Mouse (Mus musculus): ENCODE measurements around the gene Oprd1. TPM values are rescaled to one million over a fixed set of nuclear protein-coding genes. Genes with fewer than 3 reads are reported as not detected.

Gene Oprd1
- polyA plus RNA-seq, 1 experiment, result 0.09 TPM

GRCm38 (mm10) chr4:132132297-132132696 lies 12.0 kb downstream of the Oprd1 start:
- Histone ChIP-seq H3K27me3 (ENCODE audit: control insufficient read depth, insufficient read depth, insufficient read length) (no peaks in the 10 kb centered on the region), H3K79me3 (ENCODE audit: low read depth) (no peaks in the 10 kb centered on the region), H3ac (ENCODE audit: control insufficient read depth, insufficient read length, low read depth) (no peak overlapping the region), H3K36me3 (ENCODE audit: control insufficient read depth, insufficient read depth) (no peaks in the 10 kb centered on the region), H3K79me2 (ENCODE audit: control insufficient read depth, insufficient read depth) (no peaks in the 10 kb centered on the region), H3K4me3 (ENCODE audit: insufficient read depth, poor library complexity, severe bottlenecking) (no peak overlapping the region)
- TF ChIP-seq MYOD1 (IDR thresholded peaks at IDR 0.05; ENCODE audit: control insufficient read depth, insufficient read length, low read depth) (no peak), MAX (IDR thresholded peaks at IDR 0.05) (no peak), FOSL1 (IDR thresholded peaks at IDR 0.05; ENCODE audit: insufficient read depth, low read length, poor library complexity, severe bottlenecking) (no peak), USF1 (IDR thresholded peaks at IDR 0.05; ENCODE audit: low read depth) (no peak), MYOG (IDR thresholded peaks at IDR 0.05; ENCODE audit: control insufficient read depth, extremely low read depth, insufficient read length) (no peak)

- H3K4me3 ChIP-seq (ENCODE audit: insufficient read depth, poor library complexity, severe bottlenecking), result no peak overlapping the region
- H3ac ChIP-seq (ENCODE audit: control insufficient read depth, insufficient read length, low read depth), result no peak overlapping the region
- TF ChIP-seq USF1 (IDR thresholded peaks at IDR 0.05; ENCODE audit: low read depth) (no peak), MAX (IDR thresholded peaks at IDR 0.05) (no peak), MYOD1 (IDR thresholded peaks at IDR 0.05; ENCODE audit: control insufficient read depth, insufficient read length, low read depth) (no peak)
- no peaks in the 10 kb centered on the region for H3K36me3 ChIP-seq (ENCODE audit: control insufficient read depth, insufficient read depth)
- no peaks in the 10 kb centered on the region for H3K79me2 ChIP-seq (ENCODE audit: control insufficient read depth, insufficient read depth)
- no peaks in the 10 kb centered on the region for H3K79me3 ChIP-seq (ENCODE audit: low read depth)
- H3K27me3 ChIP-seq (ENCODE audit: control insufficient read depth, insufficient read depth, insufficient read length), result no peaks in the 10 kb centered on the region
These were observed 12.5 kb downstream of the Oprd1 start for GRCm38 (mm10) chr4:132131790-132132189.

- Histone ChIP-seq H3K36me3 (ENCODE audit: control insufficient read depth, insufficient read depth) (no peaks in the 10 kb centered on the region), H3ac (ENCODE audit: control insufficient read depth, insufficient read length, low read depth) (no peak overlapping the region), H3K79me2 (ENCODE audit: control insufficient read depth, insufficient read depth) (no peaks in the 10 kb centered on the region), H3K79me3 (ENCODE audit: low read depth) (no peaks in the 10 kb centered on the region), H3K4me3 (ENCODE audit: insufficient read depth, poor library complexity, severe bottlenecking) (no peak overlapping the region), H3K27me3 (ENCODE audit: control insufficient read depth, insufficient read depth, insufficient read length) (no peaks in the 10 kb centered on the region)
- no peak for TF ChIP-seq FOSL1 (IDR thresholded peaks at IDR 0.05; ENCODE audit: insufficient read depth, low read length, poor library complexity, severe bottlenecking)
- TF ChIP-seq MAX (IDR thresholded peaks at IDR 0.05), result no peak
- no peak for TF ChIP-seq USF1 (IDR thresholded peaks at IDR 0.05; ENCODE audit: low read depth)
- TF ChIP-seq CEBPB (IDR thresholded peaks at IDR 0.05; ENCODE audit: low read depth), result no peak
- TF ChIP-seq CTCF (IDR thresholded peaks at IDR 0.05; ENCODE audit: control insufficient read depth, insufficient read depth, insufficient read length), result no peak
- TF ChIP-seq MYOG (IDR thresholded peaks at IDR 0.05; ENCODE audit: control insufficient read depth, extremely low read depth, insufficient read length), result no peak
- no peak for TF ChIP-seq MYOD1 (IDR thresholded peaks at IDR 0.05; ENCODE audit: control insufficient read depth, insufficient read length, low read depth)
These were observed 13.2 kb downstream of the Oprd1 start for GRCm38 (mm10) chr4:132131116-132131515.

GRCm38 (mm10) chr4:132130645-132131044 lies 13.6 kb downstream of the Oprd1 start:
- Histone ChIP-seq H3K79me2 (ENCODE audit: control insufficient read depth, insufficient read depth) (no peaks in the 10 kb centered on the region), H3K79me3 (ENCODE audit: low read depth) (no peaks in the 10 kb centered on the region), H3K27me3 (ENCODE audit: control insufficient read depth, insufficient read depth, insufficient read length) (no peaks in the 10 kb centered on the region), H3K4me3 (ENCODE audit: insufficient read depth, poor library complexity, severe bottlenecking) (no peak overlapping the region), H3K36me3 (ENCODE audit: control insufficient read depth, insufficient read depth) (no peaks in the 10 kb centered on the region), H3ac (ENCODE audit: control insufficient read depth, insufficient read length, low read depth) (no peak overlapping the region)
- no peak for TF ChIP-seq CTCF (IDR thresholded peaks at IDR 0.05; ENCODE audit: control insufficient read depth, insufficient read depth, insufficient read length)
- TF ChIP-seq FOSL1 (IDR thresholded peaks at IDR 0.05; ENCODE audit: insufficient read depth, low read length, poor library complexity, severe bottlenecking), result no peak
- no peak for TF ChIP-seq MAX (IDR thresholded peaks at IDR 0.05)
- TF ChIP-seq CEBPB (IDR thresholded peaks at IDR 0.05; ENCODE audit: low read depth), result no peak
- no peak for TF ChIP-seq MYOG (IDR thresholded peaks at IDR 0.05; ENCODE audit: control insufficient read depth, extremely low read depth, insufficient read length)
- TF ChIP-seq MYOD1 (IDR thresholded peaks at IDR 0.05; ENCODE audit: control insufficient read depth, insufficient read length, low read depth), result no peak
- no peak for TF ChIP-seq USF1 (IDR thresholded peaks at IDR 0.05; ENCODE audit: low read depth)

- TF ChIP-seq MYOD1 (IDR thresholded peaks at IDR 0.05; ENCODE audit: control insufficient read depth, insufficient read length, low read depth), result no peak
- no peak for TF ChIP-seq USF1 (IDR thresholded peaks at IDR 0.05; ENCODE audit: low read depth)
- no peak for TF ChIP-seq CTCF (IDR thresholded peaks at IDR 0.05; ENCODE audit: control insufficient read depth, insufficient read depth, insufficient read length)
- no peak for TF ChIP-seq MYOG (IDR thresholded peaks at IDR 0.05; ENCODE audit: control insufficient read depth, extremely low read depth, insufficient read length)
- no peak for TF ChIP-seq MAX (IDR thresholded peaks at IDR 0.05)
- no peak for TF ChIP-seq FOSL1 (IDR thresholded peaks at IDR 0.05; ENCODE audit: insufficient read depth, low read length, poor library complexity, severe bottlenecking)
- no peak for TF ChIP-seq CEBPB (IDR thresholded peaks at IDR 0.05; ENCODE audit: low read depth)
- no peaks in the 10 kb centered on the region for H3K36me3 ChIP-seq (ENCODE audit: control insufficient read depth, insufficient read depth)
- H3ac ChIP-seq (ENCODE audit: control insufficient read depth, insufficient read length, low read depth), result no peak overlapping the region
- no peak overlapping the region for H3K4me3 ChIP-seq (ENCODE audit: insufficient read depth, poor library complexity, severe bottlenecking)
- no peaks in the 10 kb centered on the region for H3K27me3 ChIP-seq (ENCODE audit: control insufficient read depth, insufficient read depth, insufficient read length)
- H3K79me3 ChIP-seq (ENCODE audit: low read depth), result no peaks in the 10 kb centered on the region
- H3K79me2 ChIP-seq (ENCODE audit: control insufficient read depth, insufficient read depth), result no peaks in the 10 kb centered on the region
These were observed 14.2 kb downstream of the Oprd1 start for GRCm38 (mm10) chr4:132130134-132130533.

- Histone ChIP-seq H3K36me3 (ENCODE audit: control insufficient read depth, insufficient read depth) (no peaks in the 10 kb centered on the region), H3K27me3 (ENCODE audit: control insufficient read depth, insufficient read depth, insufficient read length) (peaks cover 3% of the 10 kb centered on the region), H3ac (ENCODE audit: control insufficient read depth, insufficient read length, low read depth) (no peak overlapping the region), H3K79me3 (ENCODE audit: low read depth) (no peaks in the 10 kb centered on the region), H3K79me2 (ENCODE audit: control insufficient read depth, insufficient read depth) (no peaks in the 10 kb centered on the region), H3K4me3 (ENCODE audit: insufficient read depth, poor library complexity, severe bottlenecking) (no peak overlapping the region)
- TF ChIP-seq FOSL1 (IDR thresholded peaks at IDR 0.05; ENCODE audit: insufficient read depth, low read length, poor library complexity, severe bottlenecking), result no peak
- TF ChIP-seq USF1 (IDR thresholded peaks at IDR 0.05; ENCODE audit: low read depth), result no peak
- TF ChIP-seq CTCF (IDR thresholded peaks at IDR 0.05; ENCODE audit: control insufficient read depth, insufficient read depth, insufficient read length), result no peak
- TF ChIP-seq CEBPB (IDR thresholded peaks at IDR 0.05; ENCODE audit: low read depth), result no peak
These were observed 15.2 kb downstream of the Oprd1 start for GRCm38 (mm10) chr4:132128997-132129636.
